Comparison of ENCODE assay signal across 9 mouse cellular contexts in genomic region chr10:122988372-122988771, GRCm38 (mm10).
A peak's percentile ranks its signal among the peaks of the same experiment; 100 is the strongest.
DNase-seq lines count a peak whose midpoint lies in the region; ATAC-seq and TF ChIP-seq lines count a peak whose summit lies in the region.
"Had no signal": no experiment of that assay in that cellular context is flagged by ENCODE, and none has a peak within 500 bp of the region (broad histone marks: within the 10 kb centered on the region; RNA-seq: fewer than 3 reads in every experiment).

No protein-coding gene starts in this region.

- H3K9ac ChIP-seq in heart, embryonic 13.5 days, result peak overlapping the region; percentile 69
- no peak overlapping the region for H3K9ac ChIP-seq in lung, postnatal 0 days (replicated peaks; ENCODE audit: low read depth)
- H3K9ac ChIP-seq in stomach, embryonic 14.5 days (replicated peaks; ENCODE audit: low read depth, low read length), result no peak overlapping the region
- no peak overlapping the region for H3K9ac ChIP-seq in forebrain, embryonic 16.5 days (replicated peaks; ENCODE audit: low read depth, low read length)

- intact Hi-C loops in heart, postnatal 14 days (cut with DNase I), result loop anchor here (5.0 kb wide), 1 partner anchor 96 kb away; no protein-coding TSS in a partner anchor

- DNase-seq in heart, postnatal 14 days, result no peak
- peak; percentile 17 for DNase-seq in lung, postnatal 0 days (ENCODE audit: low spot score)
- DNase-seq in lung, postnatal 36 days, result no peak
- DNase-seq in ovary, adult 18-20 months (ENCODE audit: low spot score), result no peak

- TF ChIP-seq POLR2A in embryonic fibroblast, embryonic 13.5 days (IDR thresholded peaks at IDR 0.05; ENCODE audit: low read depth, low read length), result no peak

- H3K36me3 ChIP-seq in heart, embryonic 13.5 days, result peaks cover 14% of the 10 kb centered on the region
- no peaks in the 10 kb centered on the region for H3K36me3 ChIP-seq in lung, postnatal 0 days (ENCODE audit: insufficient read depth, low read length)
- no peaks in the 10 kb centered on the region for H3K36me3 ChIP-seq in stomach, embryonic 14.5 days (ENCODE audit: control insufficient read depth, insufficient read depth, low read length)
- no peaks in the 10 kb centered on the region for H3K36me3 ChIP-seq in forebrain, embryonic 16.5 days (ENCODE audit: control insufficient read depth, insufficient read depth)

- no peaks in the 10 kb centered on the region for H3K9me3 ChIP-seq in heart, embryonic 13.5 days
- no peaks in the 10 kb centered on the region for H3K9me3 ChIP-seq in lung, postnatal 0 days (ENCODE audit: low read length)
- H3K9me3 ChIP-seq in stomach, embryonic 14.5 days (ENCODE audit: control insufficient read depth, low read depth, low read length), result no peaks in the 10 kb centered on the region
- no peaks in the 10 kb centered on the region for H3K9me3 ChIP-seq in forebrain, embryonic 16.5 days (ENCODE audit: control insufficient read depth, low read length)

- TF ChIP-seq CTCF in lung, postnatal 0 days (IDR thresholded peaks at IDR 0.05), result no peak
- no peak for TF ChIP-seq CTCF in embryonic fibroblast, embryonic 13.5 days (IDR thresholded peaks at IDR 0.05; ENCODE audit: borderline replicate concordance, insufficient read depth, low read length)

- no peak for TF ChIP-seq EP300 in lung, postnatal 0 days (IDR thresholded peaks at IDR 0.05)

- WGBS in heart, embryonic 13.5 days, result 60% methylated on average over 7 of the region's 7 CpGs
- WGBS in lung, postnatal 0 days, result 45% methylated on average over 7 of the region's 7 CpGs
- 71% methylated on average over 7 of the region's 7 CpGs for WGBS in stomach, embryonic 14.5 days
- 87% methylated on average over 7 of the region's 7 CpGs for whole genome bisulfite sequencing in forebrain, embryonic 16.5 days

- no peaks in the 10 kb centered on the region for H3K27me3 ChIP-seq in heart, embryonic 13.5 days (replicated peaks)
- no peaks in the 10 kb centered on the region for H3K27me3 ChIP-seq in lung, postnatal 0 days (replicated peaks; ENCODE audit: insufficient read depth, low read length)
- no peaks in the 10 kb centered on the region for H3K27me3 ChIP-seq in stomach, embryonic 14.5 days (ENCODE audit: control insufficient read depth, insufficient read depth, low read length)
- no peaks in the 10 kb centered on the region for H3K27me3 ChIP-seq in forebrain, embryonic 16.5 days (replicated peaks; ENCODE audit: control insufficient read depth, insufficient read depth, low read length)

- H3K4me2 ChIP-seq in heart, embryonic 13.5 days, result peak overlapping the region; percentile 77
- H3K4me2 ChIP-seq in lung, postnatal 0 days (replicated peaks; ENCODE audit: low read depth, low read length), result peak overlapping the region; percentile 37
- 0 out of 2 replicates have a peak overlapping the region, but pooled peaks have one; percentile 17 for H3K4me2 ChIP-seq in stomach, embryonic 14.5 days (replicated peaks; ENCODE audit: low read depth, low read length)
- no peak overlapping the region for H3K4me2 ChIP-seq in forebrain, embryonic 16.5 days (ENCODE audit: low read length)

- ATAC-seq in heart, embryonic 13.5 days (ENCODE audit: extremely low read depth, insufficient number of reproducible peaks, low FRiP score, low TSS enrichment), result no peak
- ATAC-seq in lung, postnatal 0 days, result no peak
- no peak for ATAC-seq in stomach, embryonic 14.5 days (ENCODE audit: insufficient number of reproducible peaks, insufficient read depth, low FRiP score, low read depth)
- ATAC-seq in forebrain, embryonic 16.5 days, result no peak
- ATAC-seq: forebrain, embryonic 14.5 days had no signal

- peak overlapping the region; percentile 27 for H3K4me3 ChIP-seq in heart, embryonic 13.5 days
- H3K4me3 ChIP-seq in lung, postnatal 0 days (ENCODE audit: low read depth, low read length), result no peak overlapping the region
- no peak overlapping the region for H3K4me3 ChIP-seq in embryonic fibroblast, embryonic 13.5 days (ENCODE audit: insufficient read depth, low read length)
- H3K4me3 ChIP-seq in stomach, embryonic 14.5 days (ENCODE audit: low read depth, low read length), result no peak overlapping the region
- no peak overlapping the region for H3K4me3 ChIP-seq in forebrain, embryonic 16.5 days (replicated peaks; ENCODE audit: low read length)

- H3K4me1 ChIP-seq in heart, embryonic 13.5 days, result peaks cover 65% of the 10 kb centered on the region
- H3K4me1 ChIP-seq in lung, postnatal 0 days (ENCODE audit: insufficient read depth, low read depth, low read length), result peaks cover 9% of the 10 kb centered on the region; the same call in 1 of the 2 replicates
- peaks cover 5% of the 10 kb centered on the region for H3K4me1 ChIP-seq in embryonic fibroblast, embryonic 13.5 days (ENCODE audit: control insufficient read depth, insufficient read depth, low read length)
- peaks cover 22% of the 10 kb centered on the region; the same call in 1 of the 2 replicates for H3K4me1 ChIP-seq in stomach, embryonic 14.5 days (ENCODE audit: control insufficient read depth, insufficient read depth, low read length)
- H3K4me1 ChIP-seq in forebrain, embryonic 16.5 days (replicated peaks; ENCODE audit: control insufficient read depth, insufficient read depth, low read length), result peaks cover 25% of the 10 kb centered on the region

- peak overlapping the region; percentile 100 for H3K27ac ChIP-seq in heart, embryonic 13.5 days (replicated peaks)
- H3K27ac ChIP-seq in lung, postnatal 0 days (ENCODE audit: low read length), result 0 out of 2 replicates have a peak overlapping the region, but pooled peaks have one; percentile 11
- H3K27ac ChIP-seq in embryonic fibroblast, embryonic 13.5 days (ENCODE audit: insufficient read depth, low read length), result peak overlapping the region; percentile 12
- H3K27ac ChIP-seq in stomach, embryonic 14.5 days (ENCODE audit: low read length), result no peak overlapping the region
- H3K27ac ChIP-seq in forebrain, embryonic 16.5 days (ENCODE audit: low read length), result no peak overlapping the region

Comparison
In these comparisons a context has a peak if more than half of its experiments do, and no peak if none do; other contexts are left out.
1. H3K27ac ChIP-seq: peak in heart, embryonic 13.5 days (single experiment), lung, postnatal 0 days (single experiment) and embryonic fibroblast, embryonic 13.5 days (single experiment); none in stomach, embryonic 14.5 days (single experiment) and forebrain, embryonic 16.5 days (single experiment).